Mouse (Mus musculus): ENCODE results near the gene Zfp628.

DNA sequence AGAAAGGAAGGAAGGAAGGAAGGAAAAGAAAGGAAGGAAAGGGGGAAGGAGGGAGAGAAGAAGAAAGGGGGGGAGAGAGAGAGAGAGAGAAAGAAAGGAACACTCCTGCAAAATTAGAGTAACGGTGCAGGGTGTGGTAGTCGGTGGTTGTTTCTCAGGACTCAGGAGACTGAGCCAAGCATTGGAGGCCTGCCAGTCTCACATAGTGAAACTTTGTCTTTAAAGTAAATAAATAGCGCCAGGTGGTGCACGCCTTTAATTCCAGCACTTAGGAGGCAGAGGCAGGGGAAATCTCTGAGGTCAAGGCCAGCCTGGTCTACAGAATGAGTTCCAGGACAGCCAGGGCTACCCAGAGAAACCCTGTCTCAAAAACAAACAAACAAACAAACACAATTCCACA lies 28.3 kb upstream of the Zfp628 start:
- TF ChIP-seq CTCF (IDR thresholded peaks at IDR 0.05; ENCODE audit: extremely low read depth, insufficient read depth, low read length) (no peak), POLR2A (IDR thresholded peaks at IDR 0.05; ENCODE audit: extremely low read depth, insufficient read depth, low read length) (no peak)

Data from cortical plate, adult 2 months (tissue).